Comparison of ENCODE assay signal across 9 mouse cellular contexts in genomic region chr2:74762522-74763244, GRCm38 (mm10). TPM values are rescaled to one million over a fixed set of nuclear protein-coding genes. Genes with fewer than 3 reads are reported as not detected.
DNase-seq lines count a peak whose midpoint lies in the region; ATAC-seq and TF ChIP-seq lines count a peak whose summit lies in the region.
"Had no signal": no experiment of that assay in that cellular context is flagged by ENCODE, and none has a peak within 500 bp of the region (broad histone marks: within the 10 kb centered on the region; RNA-seq: fewer than 3 reads in every experiment).

TSS of gene Hoxd1 (plus strand) at chr2:74762980.

- 1% methylated on average over 59 of the region's 61 CpGs for WGBS in heart, embryonic 13.5 days
- under 1% methylated on average over 51 of the region's 61 CpGs for WGBS in kidney, postnatal 0 days
- under 1% methylated on average over 61 of the region's 61 CpGs for WGBS in midbrain, embryonic 16.5 days
- 2% methylated on average over 61 of the region's 61 CpGs for WGBS in thymus, adult 2 months

- peak within 1 kb of the TSS; percentile 64 for H3K9ac ChIP-seq in heart, embryonic 13.5 days
- peak within 1 kb of the TSS; percentile 40; the same call in 1 of the 2 replicates for H3K9ac ChIP-seq in kidney, postnatal 0 days (ENCODE audit: low read depth, low read length)
- peak within 1 kb of the TSS; percentile 10; the same call in 1 of the 2 replicates for H3K9ac ChIP-seq in midbrain, embryonic 16.5 days (ENCODE audit: low read depth, low read length)

- H3K4me1 ChIP-seq in heart, embryonic 13.5 days, result peaks cover 16% of the 10 kb centered on the region
- peaks cover 14% of the 10 kb centered on the region for H3K4me1 ChIP-seq in kidney, postnatal 0 days (replicated peaks; ENCODE audit: insufficient read depth, low read length)
- peaks cover 14% of the 10 kb centered on the region for H3K4me1 ChIP-seq in midbrain, embryonic 16.5 days (ENCODE audit: control insufficient read depth, insufficient read depth, low read length)
- H3K4me1 ChIP-seq in thymus, adult 2 months (replicated peaks; ENCODE audit: control insufficient read depth, insufficient read depth, low read length), result 0 out of 2 replicates have a peak, but pooled peaks cover 3% of the 10 kb centered on the region

- no peak within 1 kb of the TSS for H3K27ac ChIP-seq in heart, embryonic 13.5 days (replicated peaks)
- no peak within 1 kb of the TSS for H3K27ac ChIP-seq in kidney, postnatal 0 days
- H3K27ac ChIP-seq in midbrain, embryonic 16.5 days (ENCODE audit: low read length), result no peak within 1 kb of the TSS
- no peak within 1 kb of the TSS for H3K27ac ChIP-seq in thymus, adult 2 months (ENCODE audit: control insufficient read depth, insufficient read depth, low read length)

- peaks cover 91% of the 10 kb centered on the region for H3K27me3 ChIP-seq in heart, embryonic 13.5 days (replicated peaks)
- peaks cover 23% of the 10 kb centered on the region for H3K27me3 ChIP-seq in kidney, postnatal 0 days (ENCODE audit: insufficient read depth, low read length)
- H3K27me3 ChIP-seq in midbrain, embryonic 16.5 days (ENCODE audit: control insufficient read depth, insufficient read depth, low read depth, low read length), result peaks cover 82% of the 10 kb centered on the region
- peaks cover 4% of the 10 kb centered on the region; the same call in 1 of the 2 replicates for H3K27me3 ChIP-seq in thymus, adult 2 months (ENCODE audit: control insufficient read depth, insufficient read depth, low read length)

- H3K4me3 ChIP-seq in heart, embryonic 13.5 days, result peak within 1 kb of the TSS; percentile 57
- peak within 1 kb of the TSS; percentile 48 for H3K4me3 ChIP-seq in kidney, postnatal 0 days (replicated peaks; ENCODE audit: low read depth, low read length)
- peak within 1 kb of the TSS; percentile 44 for H3K4me3 ChIP-seq in midbrain, embryonic 16.5 days (ENCODE audit: low read depth, low read length)
- H3K4me3 ChIP-seq in thymus, adult 2 months (ENCODE audit: control insufficient read depth, insufficient read depth, low read length), result no peak within 1 kb of the TSS

- H3K4me2 ChIP-seq in heart, embryonic 13.5 days, result peak within 1 kb of the TSS; percentile 82
- peak within 1 kb of the TSS; percentile 90 for H3K4me2 ChIP-seq in kidney, postnatal 0 days (ENCODE audit: low read length)
- peak within 1 kb of the TSS; percentile 82 for H3K4me2 ChIP-seq in midbrain, embryonic 16.5 days (ENCODE audit: low read length)

- DNase-seq in left cerebral cortex, postnatal 4 days, result peak; percentile 18
- DNase-seq in left cerebral cortex, postnatal 14 days (ENCODE audit: low spot score in 2 of 2), result no peak
- peak; percentile 70 to 71 for DNase-seq in adrenal gland, postnatal 36 days
- DNase-seq in kidney, postnatal 0 days (ENCODE audit: low spot score), result no peak
- DNase-seq in thymus, adult 2 months, result no peak
- no peak for DNase-seq in frontal cortex, postnatal 25 days (ENCODE audit: low spot score in 2 of 2)

- H3K36me3 ChIP-seq in heart, embryonic 13.5 days, result no peaks in the 10 kb centered on the region
- no peaks in the 10 kb centered on the region for H3K36me3 ChIP-seq in kidney, postnatal 0 days (ENCODE audit: insufficient read depth, low read length)
- H3K36me3 ChIP-seq in midbrain, embryonic 16.5 days (ENCODE audit: control insufficient read depth, insufficient read depth, low read length), result no peaks in the 10 kb centered on the region
- no peaks in the 10 kb centered on the region for H3K36me3 ChIP-seq in thymus, adult 2 months (ENCODE audit: control insufficient read depth, insufficient read depth, low read length)

- H3K9me3 ChIP-seq in heart, embryonic 13.5 days, result no peaks in the 10 kb centered on the region
- H3K9me3 ChIP-seq in kidney, postnatal 0 days (replicated peaks; ENCODE audit: low read length), result no peaks in the 10 kb centered on the region
- no peaks in the 10 kb centered on the region for H3K9me3 ChIP-seq in midbrain, embryonic 16.5 days (replicated peaks; ENCODE audit: control insufficient read depth, low read length, poor library complexity, severe bottlenecking)

- no peak for TF ChIP-seq POLR2A in thymus, adult 2 months (IDR thresholded peaks at IDR 0.05; ENCODE audit: control insufficient read depth, extremely low read depth, insufficient read depth, low read length, poor library complexity)

- ATAC-seq in heart, embryonic 13.5 days (ENCODE audit: extremely low read depth, insufficient number of reproducible peaks, low FRiP score, low TSS enrichment), result no peak
- ATAC-seq in kidney, postnatal 0 days (replicated peaks; ENCODE audit: low FRiP score, low read depth), result peak; percentile 80
- ATAC-seq in midbrain, embryonic 16.5 days, result peak; percentile 71
- ATAC-seq: Patski had no signal

- TF ChIP-seq CTCF in kidney, postnatal 0 days (IDR thresholded peaks at IDR 0.05; ENCODE audit: low read depth), result no peak
- no peak for TF ChIP-seq CTCF in thymus, adult 2 months (IDR thresholded peaks at IDR 0.05; ENCODE audit: borderline replicate concordance, control insufficient read depth, extremely low read depth, insufficient read depth, low read length, poor library complexity)

- intact Hi-C loops in left cerebral cortex, postnatal 4 days (cut with DNase I), result no loop called here
- intact Hi-C loops in left cerebral cortex, postnatal 14 days (cut with DNase I), result no loop called here

RNA-seq across cellular contexts. Expression of gene Hoxd1, which starts in this region (rescaled TPM):
- not detected for total RNA-seq in left cerebral cortex, postnatal 4 days (2021)
- total RNA-seq in left cerebral cortex, postnatal 14 days (2021), result not detected
- total RNA-seq in adrenal gland, postnatal 36 days (2021), result not detected
- not detected in 2 replicates for polyA plus RNA-seq in heart, embryonic 13.5 days (2015; fragmentation: Nextera tagmentation; extraction: Ambion mirVana)
- 1.2 and 1.8 TPM in 2 replicates for polyA plus RNA-seq in kidney, postnatal 0 days (2015; fragmentation: Nextera tagmentation; extraction: Ambion mirVana)
- polyA plus RNA-seq in midbrain, embryonic 16.5 days (2015; fragmentation: Nextera tagmentation; extraction: Ambion mirVana), result 0.11 TPM in 1 of 2 replicates, not detected in the other
- 0.05 TPM in 1 of 2 replicates, not detected in the other for polyA plus RNA-seq in thymus, adult 2 months (2012; rRNA removed)
- polyA plus RNA-seq: Patski had no signal

Comparison
In these comparisons a context has a peak if more than half of its experiments do, and no peak if none do; other contexts are left out.
1. Peak in DNase-seq in left cerebral cortex, postnatal 4 days; RNA of the gene not detected or under 1 TPM.
2. Peak in DNase-seq in adrenal gland, postnatal 36 days; RNA of the gene not detected or under 1 TPM.
3. Peak in ATAC-seq, H3K4me3 ChIP-seq, H3K9ac ChIP-seq and H3K4me2 ChIP-seq in midbrain, embryonic 16.5 days; RNA of the gene not detected or under 1 TPM.
4. H3K9ac ChIP-seq: peak in every context shown above with its lines; median percentile 64 in heart, embryonic 13.5 days; 40 in kidney, postnatal 0 days; 10 in midbrain, embryonic 16.5 days.